Mouse (Mus musculus) lung, postnatal 0 days (tissue): Measurements from ENCODE around the gene Lrp11.

ENCODE experiments used
- CTCF ChIP-seq: IDR thresholded peaks from 2 replicates; pipeline ENCODE4 v1.5.1; 2016; ENCODE audit warnings: antibody characterized with exemption, mild to moderate bottlenecking
- EP300 ChIP-seq: IDR thresholded peaks from 2 replicates; pipeline ENCODE4 v1.6.1; 2016; ENCODE audit warnings: antibody characterized with exemption, mild to moderate bottlenecking, control low read depth

DNA sequence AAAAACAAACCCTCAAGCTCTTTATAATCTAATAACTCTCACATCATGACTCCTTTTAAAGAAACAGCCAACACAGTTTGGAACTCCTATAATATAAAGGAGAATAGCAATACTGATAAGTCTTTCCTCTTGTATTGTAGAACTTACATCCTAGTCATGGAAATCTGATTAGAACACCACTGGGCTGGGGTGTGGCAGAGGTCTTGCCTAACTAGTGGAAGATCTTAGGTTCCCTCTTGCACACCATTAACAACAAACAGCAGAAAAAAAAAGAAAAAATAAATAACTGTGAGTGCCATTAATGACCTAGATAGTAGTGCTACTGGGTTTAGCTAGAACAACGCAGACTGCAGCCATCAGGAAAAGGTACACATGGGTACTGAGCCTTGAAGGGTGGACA is 75.3 kb downstream of the Lrp11 start:
- TF ChIP-seq EP300 (no peak), CTCF (no peak)
